Mouse (Mus musculus): ENCODE data around the gene Mrps15. TPM values are rescaled to one million over a fixed set of nuclear protein-coding genes. Genes with fewer than 3 reads are reported as not detected.
"Not testable (repeated sequence)": the region's sequence is repeated elsewhere in the genome, so short reads cannot be mapped to it uniquely, and the experiment has no call there.

Gene Mrps15
- total RNA-seq, 2 experiments from 2014 or later, result 41.0 to 43.1 TPM

DNA sequence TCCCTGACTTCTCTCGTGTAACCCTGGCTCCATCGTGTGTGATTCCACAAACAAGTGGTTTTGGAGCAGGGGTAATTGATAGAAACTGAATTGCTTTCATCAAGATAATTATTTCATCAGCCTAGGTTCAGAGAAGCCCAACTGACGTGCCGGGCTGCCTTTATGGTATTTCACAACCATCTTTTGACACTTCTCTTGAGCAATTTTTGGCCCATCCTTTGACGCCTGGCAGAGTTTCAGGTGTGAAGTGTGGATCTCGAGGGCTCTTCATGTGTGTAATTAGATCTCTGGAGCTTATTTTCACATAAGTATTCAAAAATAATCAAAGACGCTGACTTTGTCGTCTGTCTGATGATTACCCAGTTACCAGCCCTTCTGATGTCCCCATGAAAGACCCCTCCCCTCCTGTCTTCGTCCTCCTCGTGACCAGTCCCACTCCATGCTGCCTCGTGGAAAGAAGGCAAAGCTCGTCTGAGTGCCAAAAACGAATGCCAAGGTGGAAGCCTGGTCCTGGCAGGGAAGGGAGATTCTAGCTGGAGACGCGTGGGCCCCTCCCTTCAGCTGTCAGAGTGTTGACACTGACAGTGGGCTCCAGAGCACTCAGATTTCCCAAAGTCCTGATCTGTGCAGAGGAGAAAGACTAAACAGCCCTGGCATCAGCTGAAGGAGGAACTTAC is 20.8 kb downstream of the Mrps15 start:
- peak in 1 of 2 experiments; percentile 19 for DNase-seq (ENCODE audit: low spot score in 2 of 2)
- intact Hi-C loops (cut with DNase I), result no loop called here

DNA sequence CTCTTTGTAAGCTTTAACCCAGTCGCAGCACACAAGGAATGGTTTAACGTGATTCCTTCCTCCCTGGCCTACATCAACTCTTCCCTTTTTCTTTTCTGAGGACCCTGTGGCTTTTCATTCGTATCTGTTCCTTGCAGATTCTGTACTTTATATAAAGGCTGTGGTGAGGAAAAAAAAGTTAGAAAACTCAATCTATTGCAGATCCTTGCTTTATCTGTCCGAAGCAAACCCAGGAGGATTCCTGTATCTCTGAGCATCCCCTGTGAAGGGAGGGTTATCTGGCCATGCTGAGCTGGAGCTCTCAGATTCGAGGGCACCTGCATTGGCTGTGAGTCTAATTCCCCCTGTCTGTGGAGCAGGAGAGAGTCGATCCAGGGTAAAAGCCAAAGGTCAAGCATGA is 22.1 kb downstream of the Mrps15 start:
- intact Hi-C loops (cut with DNase I), result no loop called here
- no peak for DNase-seq (ENCODE audit: low spot score in 2 of 2)

DNA sequence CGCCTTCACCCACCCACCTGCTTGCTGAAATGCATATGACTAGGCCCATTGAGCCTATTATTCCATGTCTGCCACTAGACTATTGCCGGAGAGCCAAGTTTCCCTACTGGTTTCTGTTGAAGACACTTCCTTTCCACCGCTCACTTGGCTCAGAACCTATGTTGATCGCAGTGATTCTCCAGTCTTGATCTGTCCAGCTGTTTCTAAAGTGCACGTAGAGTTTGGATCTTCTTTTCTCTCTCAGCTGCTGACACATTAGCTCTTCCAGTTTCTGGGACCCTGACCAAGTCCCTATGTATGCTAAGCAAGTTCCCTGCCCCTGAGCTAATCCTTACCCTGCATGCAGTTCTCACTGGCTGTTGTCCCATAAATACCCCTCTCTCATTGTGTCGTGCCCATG is 31.1 kb downstream of the Mrps15 start:
- DNase-seq (ENCODE audit: low spot score in 2 of 2), result no peak
- intact Hi-C loops (cut with DNase I), result no loop called here

- intact Hi-C loops (cut with DNase I), result no loop called here
- no peak for DNase-seq (ENCODE audit: low spot score in 2 of 2)
Observed at GRCm38 (mm10) chr4:126079266-126079665, 32.5 kb downstream of the Mrps15 start.

GRCm38 (mm10) chr4:126081601-126082000 is 34.9 kb downstream of the Mrps15 start:
- intact Hi-C loops (cut with DNase I), result no loop called here

DNA sequence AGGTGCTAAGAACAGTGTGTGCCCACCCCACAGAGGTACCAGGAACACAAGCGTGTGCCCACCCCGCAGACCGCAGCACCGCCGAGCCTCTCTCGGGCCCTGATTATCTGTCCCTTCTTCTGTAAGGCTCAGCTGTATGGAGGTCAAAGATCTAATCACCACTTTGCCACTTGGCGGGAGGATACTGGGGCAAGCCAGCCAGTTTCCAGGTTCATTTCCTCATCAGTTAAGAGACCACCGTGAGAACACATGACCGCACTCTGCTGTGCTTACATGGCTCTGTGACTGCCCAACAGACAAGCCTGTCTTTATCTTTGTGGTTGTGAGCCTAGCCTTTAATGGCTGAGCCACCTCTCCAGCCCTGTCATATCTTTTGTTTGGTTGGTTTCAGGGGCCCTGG is 36.3 kb downstream of the Mrps15 start:
- intact Hi-C loops (cut with DNase I), result no loop called here
- no peak for DNase-seq (ENCODE audit: low spot score in 2 of 2)

More at GRCm38 (mm10) chr4:126081601-126082000, 34.9 kb downstream of the Mrps15 start:
- DNase-seq (ENCODE audit: low spot score in 2 of 2), result no peak

GRCm38 (mm10) chr4:126084382-126084781 is 37.7 kb downstream of the Mrps15 start:
- intact Hi-C loops (cut with DNase I), result no loop called here
- no peak for DNase-seq (ENCODE audit: low spot score in 2 of 2)

GRCm38 (mm10) chr4:126085996-126086576 is 39.4 kb downstream of the Mrps15 start:
- intact Hi-C loops (cut with DNase I), result loop anchor here (2.0 kb wide), 1 partner anchor 29 kb away; no protein-coding TSS in a partner anchor
- peak; percentile 66 to 73 for DNase-seq (ENCODE audit: low spot score in 2 of 2)

- intact Hi-C loops (cut with DNase I), result no loop called here
- DNase-seq (ENCODE audit: low spot score in 2 of 2), result no peak
Observed at GRCm38 (mm10) chr4:126090101-126090847, 43.5 kb downstream of the Mrps15 start.

- no peak for DNase-seq (ENCODE audit: low spot score in 2 of 2)
- intact Hi-C loops (cut with DNase I), result no loop called here
Observed at GRCm38 (mm10) chr4:126090848-126091124, 44.1 kb downstream of the Mrps15 start.

DNA sequence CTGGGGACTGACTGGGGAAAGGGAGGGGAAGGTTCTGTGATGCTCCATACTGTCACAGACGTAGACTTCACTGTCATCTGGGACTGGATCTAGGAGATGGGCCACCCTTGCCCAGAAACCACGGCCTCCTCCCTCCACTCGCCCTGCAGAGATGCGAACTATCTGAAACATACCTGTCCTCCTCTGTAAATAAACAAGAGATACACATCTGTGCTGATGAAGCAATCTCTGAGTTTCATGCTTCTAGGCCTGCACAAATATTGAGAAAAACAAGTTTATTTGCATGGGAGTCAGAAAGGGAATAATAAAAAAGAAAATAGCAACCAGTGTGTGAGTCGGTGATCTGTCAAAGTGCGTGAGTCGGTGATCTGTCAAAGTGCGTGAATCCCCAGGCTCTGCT is 45.1 kb downstream of the Mrps15 start:
- intact Hi-C loops (cut with DNase I), result no loop called here
- DNase-seq (ENCODE audit: low spot score in 2 of 2), result no peak

DNA sequence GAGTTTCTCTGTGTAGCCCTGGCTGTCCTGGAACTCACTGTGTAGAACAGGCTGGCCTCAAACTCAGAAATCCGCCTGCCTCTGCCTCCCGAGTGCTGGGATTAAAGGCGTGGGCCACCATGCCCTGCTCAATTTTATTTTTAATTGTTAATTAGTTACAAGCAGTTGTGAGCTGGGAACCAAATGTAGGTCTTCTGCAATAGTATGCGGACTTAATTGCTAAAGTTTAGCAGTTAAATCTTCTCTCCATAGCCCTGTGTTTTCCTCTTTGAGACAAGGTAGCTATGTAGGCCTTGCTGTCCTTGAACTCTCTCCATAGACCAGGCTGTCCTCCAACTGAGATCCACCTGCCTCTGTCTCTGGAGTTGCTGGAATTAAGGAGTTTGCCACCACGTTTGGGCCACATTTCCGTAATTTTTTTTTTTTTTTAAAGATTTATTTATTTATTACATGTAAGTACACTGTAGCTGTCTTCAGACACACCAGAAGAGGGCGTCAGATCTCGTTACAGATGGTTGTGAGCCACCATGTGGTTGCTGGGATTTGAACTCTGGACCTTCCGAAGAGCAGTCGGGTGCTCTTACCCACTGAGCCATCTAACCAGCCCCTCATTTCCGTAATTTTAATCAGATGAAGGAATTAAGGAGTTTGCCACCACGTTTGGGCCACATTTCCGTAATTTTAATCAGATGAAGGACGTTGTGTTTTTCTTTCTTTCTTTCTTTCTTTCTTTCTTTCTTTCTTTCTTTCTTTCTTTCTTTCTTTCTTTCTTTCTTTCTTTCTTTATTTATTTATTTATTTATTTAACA is 49.1 kb downstream of the Mrps15 start:
- intact Hi-C loops (cut with DNase I); DNase-seq (ENCODE audit: low spot score in 2 of 2): not testable (repeated sequence)

GRCm38 (mm10) chr4:126096464-126097111 is 49.9 kb downstream of the Mrps15 start, which contains the start of gene Lsm10:
Lsm10 (plus strand) TSS chr4:126096623.
- DNase-seq (ENCODE audit: low spot score in 2 of 2), result peak; percentile 95
- intact Hi-C loops (cut with DNase I), result no loop called here

- intact Hi-C loops (cut with DNase I), result no loop called here
- DNase-seq (ENCODE audit: low spot score in 2 of 2), result no peak
Observed at GRCm38 (mm10) chr4:126097711-126098253, 51.1 kb downstream of the Mrps15 start.

DNA sequence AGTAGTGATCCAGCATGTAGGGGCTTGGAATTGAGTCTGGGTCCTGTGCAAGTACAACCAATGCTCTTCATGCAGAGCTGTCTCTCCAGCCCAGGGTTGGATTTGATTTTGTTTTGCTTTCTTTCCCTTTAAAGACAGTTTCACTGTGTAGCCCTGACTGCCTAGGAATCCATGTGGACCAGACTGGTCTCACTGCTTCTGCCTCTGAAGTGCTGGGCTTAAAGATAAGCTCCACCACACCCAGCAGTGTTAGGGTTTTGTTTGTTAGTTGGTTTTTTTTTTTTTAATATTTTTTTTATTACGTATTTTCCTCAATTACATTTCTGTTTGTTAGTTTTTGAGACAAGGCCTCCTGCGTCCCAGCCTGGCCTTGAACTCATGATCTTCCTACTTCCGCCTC is 52.6 kb downstream of the Mrps15 start:
- intact Hi-C loops (cut with DNase I), result no loop called here
- no peak for DNase-seq (ENCODE audit: low spot score in 2 of 2)

DNA sequence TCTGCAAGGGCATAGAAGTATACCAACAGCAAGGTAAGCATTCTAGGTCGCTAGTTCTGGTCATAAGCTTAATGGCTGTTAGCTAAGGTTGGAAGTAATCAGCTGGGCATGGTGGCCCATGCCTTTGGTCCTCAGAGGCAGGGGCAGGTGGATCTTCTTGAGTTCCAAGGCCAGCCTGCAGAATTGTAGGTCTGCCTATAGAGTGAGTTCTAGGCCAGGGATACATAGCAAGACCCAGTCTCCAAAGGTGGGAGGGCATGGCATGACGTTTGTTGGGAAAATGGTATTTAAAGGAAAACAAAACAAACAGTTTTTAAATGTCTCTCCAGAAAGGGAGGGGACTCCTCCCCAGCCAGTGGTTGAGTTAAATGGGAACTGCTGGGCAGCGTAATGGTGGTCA is 54.0 kb downstream of the Mrps15 start:
- no peak for DNase-seq (ENCODE audit: low spot score in 2 of 2)
- intact Hi-C loops (cut with DNase I), result no loop called here

- intact Hi-C loops (cut with DNase I), result no loop called here
- DNase-seq (ENCODE audit: low spot score in 2 of 2), result peak; percentile 51
Observed at GRCm38 (mm10) chr4:126102061-126102841, 55.5 kb downstream of the Mrps15 start.

DNA sequence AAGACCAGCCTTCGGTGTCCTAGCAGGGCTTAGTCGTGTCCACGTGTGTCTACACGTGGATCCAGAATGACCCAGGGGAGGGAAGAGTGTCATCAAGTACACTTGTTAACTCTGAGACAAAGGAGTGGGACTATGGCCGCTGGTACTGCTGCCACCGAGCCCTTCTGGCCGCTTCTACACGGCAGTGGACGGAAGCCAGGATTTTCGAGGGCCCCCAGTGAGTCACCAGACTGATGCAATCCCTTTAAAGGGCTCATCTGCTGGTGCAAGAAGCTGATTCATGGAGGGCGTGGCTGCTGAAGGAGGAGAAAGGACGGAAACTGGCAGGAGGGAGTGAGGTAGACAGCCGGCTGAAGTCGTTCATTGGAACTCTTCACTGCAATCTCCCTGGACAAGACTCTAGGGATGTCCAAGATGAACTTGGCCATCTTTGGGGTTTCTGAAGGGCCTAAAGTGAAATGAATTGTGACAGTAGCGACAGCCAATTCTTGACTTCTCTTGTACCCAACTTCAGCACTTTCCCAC is 56.4 kb downstream of the Mrps15 start:
- peak; percentile 84 to 86 for DNase-seq (ENCODE audit: low spot score in 2 of 2)
- intact Hi-C loops (cut with DNase I), result no loop called here
